Mouse (Mus musculus): ENCODE data around the gene Med6. TPM values are rescaled to one million over a fixed set of nuclear protein-coding genes. Genes with fewer than 3 reads are reported as not detected.

Gene Med6
- polyA plus RNA-seq (2015; fragmentation: Nextera tagmentation; extraction: Ambion mirVana), result 38.1 and 40.2 TPM in 2 replicates

DNA sequence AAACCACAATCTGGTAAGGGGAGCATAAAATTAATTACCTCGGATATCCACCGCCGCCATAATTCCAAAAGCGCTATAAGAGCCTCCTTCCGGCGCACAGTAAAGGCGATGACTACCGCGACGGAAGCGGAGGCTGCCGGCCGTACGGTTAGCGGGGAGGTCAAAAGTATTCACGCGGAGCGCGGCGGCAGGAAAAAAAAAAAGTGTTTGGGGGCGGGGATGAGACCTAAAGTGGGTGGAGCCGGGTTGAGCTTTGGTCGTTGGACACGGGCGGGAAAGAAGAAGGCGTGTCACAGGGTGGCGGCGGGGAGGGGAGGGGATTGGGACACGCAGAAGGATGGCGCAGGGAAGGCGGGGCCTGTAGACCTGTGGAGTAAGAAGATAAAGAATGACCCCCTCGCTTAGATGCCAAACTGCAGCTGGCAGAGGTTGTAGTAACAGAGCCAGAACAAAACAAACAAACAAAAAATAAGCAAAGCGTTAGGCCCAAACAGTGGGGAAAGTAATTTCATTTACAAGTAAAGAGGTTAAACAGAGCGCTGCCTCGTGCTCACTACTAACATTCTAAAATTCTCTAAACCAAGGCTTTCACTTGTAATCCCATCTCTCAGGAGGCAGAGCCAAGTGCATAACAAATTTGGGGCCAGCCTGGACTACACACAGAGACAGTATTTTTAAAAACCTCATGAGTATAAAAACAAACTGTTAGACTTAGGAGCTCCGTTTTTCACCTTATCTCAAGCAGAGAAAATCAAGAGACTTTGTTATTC lies at the start of gene Med6:
TSS of gene Med6 (minus strand) at position 107 of the 770 bp plus-strand sequence.
- H3K9me3 ChIP-seq (ENCODE audit: control insufficient read depth, low read length), result no peaks in the 10 kb centered on the region
- 0 out of 2 replicates have a peak, but pooled peaks cover 2% of the 10 kb centered on the region for H3K36me3 ChIP-seq (ENCODE audit: control insufficient read depth, insufficient read depth, low read length)
- peak within 1 kb of the TSS; percentile 75 for H3K9ac ChIP-seq (ENCODE audit: low read depth, low read length)
- peak within 1 kb of the TSS; percentile 83 for H3K4me2 ChIP-seq (ENCODE audit: low read length)
- ATAC-seq, result peak; percentile 98
- peak within 1 kb of the TSS; percentile 61 for H3K27ac ChIP-seq (ENCODE audit: low read depth, low read length)
- peak within 1 kb of the TSS; percentile 67 for H3K4me3 ChIP-seq (ENCODE audit: low read length)
- peaks cover 6% of the 10 kb centered on the region; the same call in 1 of the 2 replicates for H3K4me1 ChIP-seq (ENCODE audit: control insufficient read depth, insufficient read depth, low read depth, low read length)
- WGBS, result 3% methylated on average over 36 of the region's 36 CpGs
- 0 out of 2 replicates have a peak, but pooled peaks cover 3% of the 10 kb centered on the region for H3K27me3 ChIP-seq (replicated peaks; ENCODE audit: control insufficient read depth, insufficient read depth, low read length)

DNA sequence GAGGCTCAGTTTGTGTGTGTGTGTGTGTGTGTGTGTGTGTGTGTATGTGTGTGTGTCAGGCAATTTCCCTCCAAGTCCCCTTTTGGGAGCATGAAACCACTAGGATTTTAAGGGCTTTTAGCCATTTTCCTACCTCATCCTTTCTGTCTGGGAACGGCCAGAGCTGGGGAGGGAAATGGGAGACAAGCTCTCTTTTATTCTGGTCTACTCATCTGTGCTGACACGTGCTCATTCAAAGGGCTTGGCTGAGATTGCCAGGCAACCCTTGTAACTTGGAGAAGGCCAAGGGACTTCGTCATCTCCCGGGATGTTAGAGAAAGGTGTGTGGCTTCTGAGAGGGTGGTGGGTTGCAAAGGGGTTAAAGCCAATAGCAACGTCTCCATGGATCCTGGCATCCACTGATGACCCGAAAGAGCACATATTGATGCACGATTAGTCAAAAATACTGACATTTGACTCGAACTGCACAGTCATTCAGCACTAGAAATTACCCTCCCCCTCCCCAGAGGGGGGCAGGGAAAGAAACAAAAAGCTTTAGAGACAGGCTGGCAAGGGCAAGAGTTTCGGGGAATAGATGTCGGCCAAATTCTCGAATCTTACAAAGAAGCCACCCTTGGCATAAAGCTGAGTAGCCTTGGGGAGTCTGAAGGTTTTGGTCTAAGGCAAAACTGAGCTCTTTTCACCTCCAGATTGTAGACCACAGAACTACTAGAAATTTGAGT lies 47.7 kb upstream of the Med6 start:
- peak overlapping the region; percentile 34 for H3K4me2 ChIP-seq (ENCODE audit: low read length)
- no peak overlapping the region for H3K27ac ChIP-seq (ENCODE audit: low read depth, low read length)
- no peaks in the 10 kb centered on the region for H3K36me3 ChIP-seq (ENCODE audit: control insufficient read depth, insufficient read depth, low read length)
- no peaks in the 10 kb centered on the region for H3K27me3 ChIP-seq (replicated peaks; ENCODE audit: control insufficient read depth, insufficient read depth, low read length)
- no peaks in the 10 kb centered on the region for H3K9me3 ChIP-seq (ENCODE audit: control insufficient read depth, low read length)
- H3K4me1 ChIP-seq (ENCODE audit: control insufficient read depth, insufficient read depth, low read depth, low read length), result peaks cover 4% of the 10 kb centered on the region; the same call in 1 of the 2 replicates
- WGBS, result 21% methylated on average over 11 of the region's 11 CpGs
- no peak overlapping the region for H3K9ac ChIP-seq (ENCODE audit: low read depth, low read length)
- ATAC-seq, result peak; percentile 82
- H3K4me3 ChIP-seq (ENCODE audit: low read length), result no peak overlapping the region

DNA sequence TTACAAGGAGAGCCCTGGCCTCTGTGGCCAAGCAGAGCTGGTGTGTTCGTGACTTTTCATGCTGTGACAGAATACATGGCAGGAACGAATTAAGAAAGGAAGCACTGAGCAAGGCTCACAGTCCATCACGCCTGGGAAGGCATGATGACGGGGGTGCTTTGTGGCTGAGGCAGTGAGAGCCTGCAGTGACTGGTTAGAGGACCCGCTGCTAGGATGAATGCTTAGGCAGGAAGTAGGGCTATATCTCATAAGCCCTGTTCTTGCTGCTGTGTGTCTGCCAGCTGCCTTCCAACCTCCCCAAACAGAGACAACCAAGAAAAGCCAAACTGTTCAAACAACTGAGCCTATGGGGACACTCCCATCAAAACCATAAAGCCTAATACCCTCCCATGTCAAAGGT lies 45.8 kb upstream of the Med6 start:
- Histone ChIP-seq H3K4me2 (ENCODE audit: low read length) (no peak overlapping the region), H3K9me3 (ENCODE audit: control insufficient read depth, low read length) (no peaks in the 10 kb centered on the region), H3K4me1 (ENCODE audit: control insufficient read depth, insufficient read depth, low read depth, low read length) (peaks cover 4% of the 10 kb centered on the region; the same call in 1 of the 2 replicates), H3K36me3 (ENCODE audit: control insufficient read depth, insufficient read depth, low read length) (no peaks in the 10 kb centered on the region; the same call in 1 of the 2 replicates), H3K27me3 (replicated peaks; ENCODE audit: control insufficient read depth, insufficient read depth, low read length) (no peaks in the 10 kb centered on the region), H3K27ac (ENCODE audit: low read depth, low read length) (no peak overlapping the region), H3K9ac (ENCODE audit: low read depth, low read length) (no peak overlapping the region), H3K4me3 (ENCODE audit: low read length) (no peak overlapping the region)
- 55% methylated on average over 5 of the region's 5 CpGs for whole genome bisulfite sequencing
- no peak for ATAC-seq

DNA sequence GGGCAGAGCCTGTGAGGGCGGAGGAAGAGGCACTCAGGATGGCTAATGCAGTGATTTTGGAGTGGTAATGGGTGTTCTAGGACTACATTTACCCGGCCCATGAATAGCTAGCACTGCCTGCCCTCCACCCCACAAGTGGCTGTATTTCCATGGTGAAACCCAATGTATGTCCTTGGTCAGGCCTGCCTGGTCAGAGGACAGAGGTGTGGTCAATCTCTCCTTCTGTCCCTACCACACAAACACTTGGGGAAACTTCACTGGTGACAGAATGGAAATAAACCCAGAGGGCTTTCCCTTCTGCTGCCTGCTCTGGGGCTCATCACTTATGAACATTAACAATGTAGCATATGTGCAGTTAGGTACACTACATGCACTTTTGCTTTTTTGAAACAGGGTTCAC lies 38.4 kb upstream of the Med6 start:
- 100% methylated on average over 2 of the region's 2 CpGs for WGBS
- H3K9me3 ChIP-seq (ENCODE audit: control insufficient read depth, low read length), result no peaks in the 10 kb centered on the region
- ATAC-seq, result no peak
- H3K27me3 ChIP-seq (replicated peaks; ENCODE audit: control insufficient read depth, insufficient read depth, low read length), result no peaks in the 10 kb centered on the region
- H3K4me3 ChIP-seq (ENCODE audit: low read length), result peak overlapping the region; percentile 84
- peaks cover 17% of the 10 kb centered on the region for H3K4me1 ChIP-seq (ENCODE audit: control insufficient read depth, insufficient read depth, low read depth, low read length)
- no peak overlapping the region for H3K9ac ChIP-seq (ENCODE audit: low read depth, low read length)
- H3K4me2 ChIP-seq (ENCODE audit: low read length), result peak overlapping the region; percentile 77
- no peak overlapping the region for H3K27ac ChIP-seq (ENCODE audit: low read depth, low read length)
- no peaks in the 10 kb centered on the region; the same call in 1 of the 2 replicates for H3K36me3 ChIP-seq (ENCODE audit: control insufficient read depth, insufficient read depth, low read length)

DNA sequence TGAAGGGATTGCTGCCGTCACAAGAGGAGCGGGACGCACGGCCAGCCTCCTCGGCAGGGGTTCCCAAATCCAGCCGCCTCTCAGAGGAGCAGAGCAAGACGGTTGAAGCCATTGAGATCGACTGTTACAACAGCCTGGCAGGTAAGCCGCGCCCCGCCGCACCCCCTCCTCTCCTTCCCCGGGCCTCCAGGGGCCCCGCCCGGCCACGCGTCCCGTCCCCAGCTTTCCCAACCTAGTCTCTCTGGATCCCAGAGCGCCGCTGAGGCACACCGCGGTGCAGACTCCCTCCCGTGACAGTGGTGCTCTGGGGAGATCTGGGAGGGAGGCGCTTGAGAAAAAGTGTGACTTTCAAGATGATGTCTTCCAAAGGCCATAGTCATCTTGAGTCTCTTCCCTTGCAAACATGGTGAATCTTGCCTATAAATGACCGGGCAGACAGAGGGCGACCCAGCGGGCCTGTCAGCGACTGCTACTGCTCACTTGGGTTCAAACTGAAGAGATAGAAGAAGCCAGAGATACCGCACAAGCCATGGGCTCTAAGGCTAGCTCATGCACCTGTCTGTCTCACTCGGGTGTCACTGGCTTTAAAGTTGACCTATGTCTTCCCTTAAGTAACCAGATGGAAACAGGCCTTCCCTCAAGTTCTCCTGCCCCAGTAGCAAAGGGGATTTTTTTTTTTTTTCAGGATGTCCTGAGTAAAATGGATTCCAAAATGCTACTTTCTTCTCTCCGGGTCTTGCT lies 37.0 kb upstream of the Med6 start:
- peak overlapping the region; percentile 77 for H3K4me2 ChIP-seq (ENCODE audit: low read length)
- peak overlapping the region; percentile 96 for H3K27ac ChIP-seq (ENCODE audit: low read depth, low read length)
- peak; percentile 8; the same call in 1 of the 2 replicates for ATAC-seq
- peaks cover 17% of the 10 kb centered on the region for H3K4me1 ChIP-seq (ENCODE audit: control insufficient read depth, insufficient read depth, low read depth, low read length)
- H3K27me3 ChIP-seq (replicated peaks; ENCODE audit: control insufficient read depth, insufficient read depth, low read length), result no peaks in the 10 kb centered on the region
- H3K4me3 ChIP-seq (ENCODE audit: low read length), result peak overlapping the region; percentile 84
- H3K9me3 ChIP-seq (ENCODE audit: control insufficient read depth, low read length), result no peaks in the 10 kb centered on the region
- H3K36me3 ChIP-seq (ENCODE audit: control insufficient read depth, insufficient read depth, low read length), result no peaks in the 10 kb centered on the region
- 2% methylated on average over 29 of the region's 31 CpGs for WGBS
- peak overlapping the region; percentile 96 for H3K9ac ChIP-seq (ENCODE audit: low read depth, low read length)

DNA sequence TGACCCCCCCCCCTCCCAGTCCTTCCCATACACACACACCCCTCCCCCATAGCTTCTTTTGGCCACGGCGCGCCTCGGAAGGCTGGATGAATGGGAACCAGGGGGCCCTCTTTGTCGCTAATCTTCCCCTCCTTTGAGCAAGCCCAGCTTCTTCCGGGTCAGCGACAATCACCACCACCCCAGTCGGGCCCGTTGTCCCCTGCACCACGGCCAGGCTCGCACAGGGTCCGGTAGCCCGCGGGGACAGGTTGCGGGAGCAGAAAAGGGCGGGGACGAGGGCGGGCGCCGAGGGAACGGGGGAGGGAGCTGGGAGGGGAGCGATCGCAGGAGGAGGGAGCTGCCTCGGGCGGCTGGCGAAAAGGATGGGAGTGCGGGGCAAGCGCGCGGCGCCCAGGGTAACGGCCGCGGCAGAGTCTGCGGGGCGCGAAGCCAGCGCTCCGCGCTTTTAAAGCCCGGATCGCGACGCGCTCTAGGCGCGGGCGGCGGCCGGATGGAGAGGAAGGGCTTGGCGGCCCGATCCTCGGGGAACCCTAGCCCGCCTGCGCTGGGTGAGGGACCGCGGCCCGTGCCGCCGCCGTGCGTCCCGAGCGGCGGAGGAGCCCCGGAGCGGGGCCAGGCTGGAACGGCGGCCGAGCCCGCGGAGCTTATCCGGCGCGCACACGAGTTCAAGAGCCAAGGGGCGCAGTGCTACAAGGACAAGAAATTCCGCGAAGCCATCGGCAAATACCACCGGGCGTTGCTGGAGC lies 36.3 kb upstream of the Med6 start, which contains the start of gene Ttc9:
TSS of gene Ttc9 (plus strand) at position 335 of the 746 bp plus-strand sequence.
- ATAC-seq, result peak; percentile 84
- peak within 1 kb of the TSS; percentile 84 for H3K4me3 ChIP-seq (ENCODE audit: low read length)
- no peaks in the 10 kb centered on the region for H3K9me3 ChIP-seq (ENCODE audit: control insufficient read depth, low read length)
- H3K4me1 ChIP-seq (ENCODE audit: control insufficient read depth, insufficient read depth, low read depth, low read length), result peaks cover 17% of the 10 kb centered on the region
- no peaks in the 10 kb centered on the region for H3K27me3 ChIP-seq (replicated peaks; ENCODE audit: control insufficient read depth, insufficient read depth, low read length)
- WGBS, result under 1% methylated on average over 58 of the region's 82 CpGs
- no peaks in the 10 kb centered on the region for H3K36me3 ChIP-seq (ENCODE audit: control insufficient read depth, insufficient read depth, low read length)
- peak within 1 kb of the TSS; percentile 96 for H3K27ac ChIP-seq (ENCODE audit: low read depth, low read length)
- peak within 1 kb of the TSS; percentile 96 for H3K9ac ChIP-seq (ENCODE audit: low read depth, low read length)
- peak within 1 kb of the TSS; percentile 77 for H3K4me2 ChIP-seq (ENCODE audit: low read length)

DNA sequence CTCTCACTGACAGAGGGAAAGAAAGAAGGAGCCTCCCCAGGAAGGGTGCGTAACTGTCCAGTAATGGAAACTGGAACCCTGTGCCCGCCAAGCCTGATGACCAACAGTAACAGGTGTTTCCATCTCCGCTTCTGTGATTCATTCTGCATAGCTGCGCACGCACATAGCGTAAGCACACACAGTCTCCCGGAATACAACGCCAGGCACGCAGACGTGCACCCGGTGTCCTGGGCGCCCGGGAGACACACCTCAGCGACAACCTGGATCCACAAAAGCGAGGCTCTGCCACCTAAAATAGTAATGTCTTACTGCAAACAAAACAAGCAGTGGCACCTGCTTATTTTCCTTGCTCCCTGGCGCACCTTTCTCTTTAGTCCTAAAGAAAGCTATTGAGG lies 35.7 kb upstream of the Med6 start:
- peak; percentile 83 for ATAC-seq

DNA sequence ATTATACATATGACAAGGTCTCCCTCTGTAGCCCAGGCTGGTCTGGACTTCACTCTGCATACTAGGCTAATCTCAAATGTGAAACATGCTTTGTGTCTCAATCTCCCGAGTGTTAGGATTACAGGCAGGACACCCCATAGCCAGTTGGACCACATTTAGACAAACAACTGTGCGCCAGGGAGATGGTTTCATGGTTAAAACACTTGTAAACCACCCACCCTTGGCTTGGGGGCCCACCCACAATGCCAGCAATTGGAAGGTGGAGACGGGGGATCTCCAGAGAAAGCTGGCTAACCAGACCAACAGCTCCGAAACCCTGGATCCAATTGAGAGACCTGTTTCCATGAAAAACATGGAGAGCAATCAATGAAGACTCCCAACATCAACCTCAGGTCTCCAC lies 33.3 kb upstream of the Med6 start:
- Histone ChIP-seq H3K27me3 (replicated peaks; ENCODE audit: control insufficient read depth, insufficient read depth, low read length) (no peaks in the 10 kb centered on the region), H3K4me2 (ENCODE audit: low read length) (no peak overlapping the region), H3K9me3 (ENCODE audit: control insufficient read depth, low read length) (no peaks in the 10 kb centered on the region), H3K4me3 (ENCODE audit: low read length) (no peak overlapping the region), H3K4me1 (ENCODE audit: control insufficient read depth, insufficient read depth, low read depth, low read length) (peaks cover 16% of the 10 kb centered on the region), H3K9ac (ENCODE audit: low read depth, low read length) (no peak overlapping the region), H3K27ac (ENCODE audit: low read depth, low read length) (no peak overlapping the region), H3K36me3 (ENCODE audit: control insufficient read depth, insufficient read depth, low read length) (no peaks in the 10 kb centered on the region)
- no peak for ATAC-seq
- WGBS, result 90% methylated on average over 4 of the region's 4 CpGs

More for the DNA sequence above, 35.7 kb upstream of the Med6 start:
- Histone ChIP-seq H3K36me3 (ENCODE audit: control insufficient read depth, insufficient read depth, low read length) (no peaks in the 10 kb centered on the region), H3K9ac (ENCODE audit: low read depth, low read length) (peak overlapping the region; percentile 96), H3K27ac (ENCODE audit: low read depth, low read length) (peak overlapping the region; percentile 96), H3K27me3 (replicated peaks; ENCODE audit: control insufficient read depth, insufficient read depth, low read length) (no peaks in the 10 kb centered on the region), H3K4me3 (ENCODE audit: low read length) (peak overlapping the region; percentile 84), H3K4me1 (ENCODE audit: control insufficient read depth, insufficient read depth, low read depth, low read length) (peaks cover 17% of the 10 kb centered on the region), H3K9me3 (ENCODE audit: control insufficient read depth, low read length) (no peaks in the 10 kb centered on the region), H3K4me2 (ENCODE audit: low read length) (peak overlapping the region; percentile 77)
- 1% methylated on average over 16 of the region's 16 CpGs for WGBS

All from hindbrain, embryonic 16.5 days (tissue).